Mouse (Mus musculus) C3H10T1/2 (cell line): ENCODE measurements around the gene Crybb1. TPM values are rescaled to one million over a fixed set of nuclear protein-coding genes. Genes with fewer than 3 reads are reported as not detected.

Experiments used
- polyA plus RNA-seq, 2 experiments: library from polyadenylated mRNA; unstranded; fragments of >200 nt; fragmentation: generic; extraction: Trizol; gene quantifications; one replicate each; pipeline ENCODE4 v1.2.1; 2012; ENCODE audit warnings: missing spikeins in 2 of 2

Crybb1 gene
- under 1 TPM; 0.27 to 0.52 TPM for polyA plus RNA-seq

DNA sequence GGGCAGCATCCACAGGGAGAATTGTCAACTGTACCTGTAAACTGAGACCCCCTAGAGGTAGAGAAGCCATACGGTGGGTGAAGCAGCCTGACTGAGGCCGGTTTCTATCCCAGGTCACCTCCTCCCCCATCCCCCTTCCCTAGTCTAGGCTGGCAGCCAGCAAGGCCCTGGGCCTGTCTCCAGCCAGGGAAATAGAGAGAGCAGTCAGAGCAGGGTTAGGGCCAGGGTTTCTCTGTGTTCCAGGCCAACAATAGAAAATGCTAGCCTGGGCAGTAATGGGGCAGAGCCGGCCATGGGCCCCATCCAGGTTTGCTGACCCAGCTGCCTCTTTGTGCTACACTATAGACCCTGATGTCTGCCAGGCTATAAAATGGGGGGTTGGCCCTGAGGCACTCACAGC, at the start of gene Crybb1:
Crybb1 (plus strand) TSS at position 390 of the 400 bp plus-strand sequence.

DNA sequence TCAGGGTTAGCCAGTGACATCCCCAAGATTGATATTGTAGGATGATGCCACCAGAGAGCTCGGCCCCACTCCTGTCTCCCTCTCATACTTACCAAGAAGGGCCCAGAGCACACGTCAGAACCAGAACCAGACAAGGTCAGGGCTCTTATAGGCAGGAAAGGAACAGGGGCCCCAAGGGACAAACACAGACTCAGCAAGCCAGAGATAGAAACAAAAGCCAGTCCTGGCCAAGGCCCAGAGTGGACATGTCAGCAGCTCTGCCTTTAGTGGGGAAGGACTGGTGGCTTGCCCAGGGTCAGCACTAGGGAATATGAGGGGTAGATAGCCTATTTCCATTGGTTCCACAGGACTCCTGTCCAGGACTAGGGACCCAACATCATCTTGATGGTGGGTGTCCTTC, 3.2 kb upstream of the Crybb1 start, which contains the start of gene Cryba4:
Cryba4 (minus strand) TSS at position 119 of the 400 bp plus-strand sequence.

GRCm38 (mm10) chr5:112276267-112276873, 20.8 kb downstream of the Crybb1 start, which contains the start of gene Tpst2:
Tpst2 (plus strand) TSS chr5:112276691.

Other genes starting within 250 kb of the Crybb1 start
- 1 to 10 TPM in 1 of 2 experiments, under 1 TPM in 1; 0.28 to 4.8 TPM for gene Cryba4, start 3.3 kb upstream of the Crybb1 start, polyA plus RNA-seq
- gene Tpst2, start 20.9 kb downstream of the Crybb1 start, polyA plus RNA-seq: 10 to 100 TPM; 36.6 to 42.5 TPM
- gene Tfip11, start 70.5 kb downstream of the Crybb1 start, polyA plus RNA-seq: 10 to 100 TPM; 21.7 to 39.0 TPM
- gene Srrd, start 87.2 kb downstream of the Crybb1 start, polyA plus RNA-seq: 10 to 100 TPM; 24.0 to 26.2 TPM
- 10 to 100 TPM; 13.3 to 31.5 TPM for gene Hps4, start 87.3 kb downstream of the Crybb1 start, polyA plus RNA-seq
- under 1 TPM in 1 of 2 experiments, not detected in 1; 0.08 TPM for gene Gm6583, start 100.2 kb downstream of the Crybb1 start, polyA plus RNA-seq
- gene Asphd2, start 139.1 kb downstream of the Crybb1 start, polyA plus RNA-seq: 1 to 10 TPM; 1.2 to 1.6 TPM
- gene Gm6588, start 193.6 kb downstream of the Crybb1 start, polyA plus RNA-seq: not detected